Mouse (Mus musculus) cerebellum, adult 18-20 months (tissue): ENCODE results near the gene Gm16381.
"Not testable (repeated sequence)": the region's sequence is repeated elsewhere in the genome, so short reads cannot be mapped to it uniquely, and the experiment has no call there.

Source experiments
- DNase-seq, 2 experiments: peaks; one replicate each; pipeline ENCODE4 v3.0.0; 2021

Gm16381 gene

GRCm38 (mm10) chr12:87644520-87644919 is at the start of gene Gm16381:
Gm16381 (minus strand) TSS chr12:87644620.
- not testable (repeated sequence) for DNase-seq

DNA sequence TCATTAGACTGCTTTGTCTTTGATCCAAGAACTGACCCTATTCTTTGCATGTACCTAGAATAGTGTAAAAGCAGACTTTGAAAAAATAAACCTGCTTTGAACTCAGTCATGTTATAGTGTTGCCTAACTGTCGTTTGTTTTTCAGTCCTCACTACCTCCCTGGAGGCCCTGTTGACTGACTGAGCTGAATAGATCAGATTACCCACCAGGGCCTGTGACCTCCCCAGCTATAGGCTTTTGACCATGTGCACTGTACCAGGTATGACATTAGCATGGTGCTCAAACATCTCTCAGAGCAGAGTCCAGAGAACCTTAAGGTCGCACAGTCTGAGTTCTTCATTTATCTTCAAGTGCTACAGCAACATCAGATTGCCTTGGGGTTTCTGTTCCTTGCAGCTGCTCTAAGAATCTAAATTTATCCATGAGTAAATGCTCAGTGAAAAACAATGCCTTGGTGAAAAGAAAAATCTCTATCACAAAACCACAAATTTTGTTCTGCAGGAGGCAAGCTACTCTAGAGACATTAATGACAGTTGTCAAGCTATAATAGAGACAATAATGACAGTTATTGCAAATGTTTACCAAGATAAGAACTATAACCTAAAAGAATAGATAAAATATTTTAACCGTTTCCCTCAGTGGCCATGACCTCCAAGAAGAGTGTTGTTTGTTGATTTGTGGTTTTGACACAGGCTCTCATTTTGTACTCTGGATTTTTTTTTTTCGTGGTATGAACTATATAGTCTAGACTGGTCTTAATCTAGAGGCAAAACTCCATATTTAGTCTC is 8.7 kb upstream of the Gm16381 start:
- not testable (repeated sequence) for DNase-seq

DNA sequence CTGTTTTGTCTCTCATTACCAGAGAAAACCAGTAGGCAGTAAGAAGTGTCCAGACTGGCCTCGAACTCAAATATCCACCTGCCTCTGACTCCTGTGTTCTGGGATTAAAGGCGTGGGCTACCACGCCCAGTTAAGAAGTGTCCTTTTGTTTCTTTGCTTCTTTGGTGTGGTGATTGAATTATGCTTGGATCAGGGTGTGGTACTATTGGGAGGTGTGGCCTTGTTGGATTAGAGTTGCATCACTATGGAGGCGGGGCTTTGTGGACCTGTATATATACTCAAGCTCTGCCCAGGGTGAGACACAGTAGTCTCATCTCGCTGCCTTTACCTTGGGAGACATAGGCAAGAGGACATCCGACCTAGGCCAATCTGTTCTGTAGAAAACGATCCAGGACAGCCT is 25.9 kb downstream of the Gm16381 start, which contains the start of gene Gm4027:
Gene Gm4027, plus strand, starts transcription at position 301 of the 400 bp plus-strand sequence.
- not testable (repeated sequence) for DNase-seq

DNA sequence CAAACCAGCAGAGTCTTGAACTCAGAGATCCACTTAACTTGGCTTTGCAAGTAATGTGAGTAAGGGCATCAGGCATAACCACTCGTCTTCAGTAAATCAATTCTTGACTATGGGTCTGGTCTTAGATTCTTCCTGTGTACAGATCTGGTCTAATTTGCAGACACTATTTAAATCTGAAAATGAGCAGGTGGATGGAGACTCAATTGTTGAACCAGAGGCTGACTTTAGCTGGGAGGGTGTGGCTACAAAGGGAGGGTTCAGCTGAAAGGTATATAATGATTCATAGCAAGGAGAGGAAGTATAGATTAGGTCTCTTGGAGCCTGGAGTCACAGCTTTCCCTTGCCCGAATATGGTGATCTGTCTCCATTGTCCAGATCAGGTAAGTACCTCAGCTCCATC is 42.0 kb downstream of the Gm16381 start, which contains the start of gene Oog1:
Gene Oog1, plus strand, starts transcription at position 301 of the 400 bp plus-strand sequence.
- DNase-seq = not testable (repeated sequence)

GRCm38 (mm10) chr12:87601388-87601787 is 43.0 kb downstream of the Gm16381 start:
- not testable (repeated sequence) for DNase-seq
